Comparison of ENCODE assay signal across 28 mouse cellular contexts in the genomic region with DNA sequence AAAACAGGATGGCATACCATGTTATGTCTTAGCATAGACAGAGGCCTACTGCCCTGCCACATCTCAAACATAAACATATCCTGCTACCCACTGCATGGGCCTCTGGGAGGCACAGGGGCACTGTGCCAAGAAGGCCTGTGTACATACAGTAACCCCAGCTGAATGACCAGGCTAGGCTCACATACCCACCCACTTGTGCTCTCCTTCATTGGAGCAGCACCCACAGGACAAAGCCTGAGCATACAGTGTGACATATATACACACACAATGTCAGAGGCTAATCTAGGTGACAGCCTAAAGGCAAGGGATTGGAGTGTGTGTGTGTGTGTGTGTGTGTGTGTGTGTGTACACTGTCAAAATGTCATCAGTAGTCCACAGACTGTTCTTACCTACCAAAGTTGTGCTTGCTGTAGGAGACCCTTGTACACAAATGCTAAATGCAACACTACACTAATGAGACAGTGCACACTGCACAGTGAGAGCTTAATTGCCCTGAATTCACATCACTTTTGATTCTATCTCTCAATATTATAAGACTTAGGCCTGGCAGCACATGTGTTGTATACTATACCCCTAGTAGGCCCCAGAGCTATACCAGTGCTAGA. TPM values are rescaled to one million over a fixed set of nuclear protein-coding genes. Genes with fewer than 3 reads are reported as not detected.
A peak's percentile ranks its signal among the peaks of the same experiment; 100 is the strongest.
DNase-seq lines count a peak whose midpoint lies in the region; ATAC-seq and TF ChIP-seq lines count a peak whose summit lies in the region.
"Had no signal": no experiment of that assay in that cellular context is flagged by ENCODE, and none has a peak within 500 bp of the region (broad histone marks: within the 10 kb centered on the region; RNA-seq: fewer than 3 reads in every experiment).

No protein-coding gene starts in this region.

- DNase-seq in hindbrain, embryonic 10.5 days (ENCODE audit: low spot score) = no peak
- no peak for DNase-seq in hindbrain, embryonic 14.5 days (ENCODE audit: low spot score)
- DNase-seq in midbrain, embryonic 14.5 days = no peak
- DNase-seq in splenic B cell, adult 2 months (ENCODE audit: low read depth, low spot score) = peak; percentile 69
- DNase-seq in thymus, postnatal 14 days = no peak
- DNase-seq in cerebellum, adult 2 months = no peak
- DNase-seq: adrenal gland, adult 8-10 months; cerebellum, adult 18-20 months; cerebellum, postnatal 25 days; forebrain, postnatal 0 days; heart, postnatal 14 days; kidney, adult 9 months; kidney, postnatal 10 days; layer of hippocampus, postnatal 36 days; left cerebral cortex, postnatal 4 days; liver, embryonic 13.5 days; lung, adult 2 months; lung, postnatal 10 days; right cerebral cortex, postnatal 4 days had no signal

- no peak for TF ChIP-seq POLR2A in cerebellum, adult 2 months (IDR thresholded peaks at IDR 0.05; ENCODE audit: borderline replicate concordance, insufficient read depth, low read length)

- H3K27me3 ChIP-seq in hindbrain, embryonic 10.5 days (ENCODE audit: insufficient read depth, poor library complexity, severe bottlenecking) = peaks cover 100% of the 10 kb centered on the region
- H3K27me3 ChIP-seq in hindbrain, embryonic 14.5 days (ENCODE audit: control insufficient read depth, insufficient read depth, low read length) = peaks cover 87% of the 10 kb centered on the region
- H3K27me3 ChIP-seq in midbrain, embryonic 12.5 days = peaks cover 99% of the 10 kb centered on the region
- peaks cover 81% of the 10 kb centered on the region for H3K27me3 ChIP-seq in midbrain, embryonic 15.5 days (replicated peaks)
- peaks cover 88% of the 10 kb centered on the region for H3K27me3 ChIP-seq in midbrain, embryonic 14.5 days (ENCODE audit: control insufficient read depth, insufficient read depth, low read length)
- H3K27me3 ChIP-seq in splenic B cell, adult 2 months (ENCODE audit: control insufficient read depth, insufficient read depth, low read length, poor library complexity, severe bottlenecking) = no peaks in the 10 kb centered on the region
- peaks cover 26% of the 10 kb centered on the region; the same call in 1 of the 2 replicates for H3K27me3 ChIP-seq in cerebellum, adult 2 months (ENCODE audit: control insufficient read depth, insufficient read depth, low read length)

- H3K9me3 ChIP-seq in hindbrain, embryonic 10.5 days = no peaks in the 10 kb centered on the region
- H3K9me3 ChIP-seq in hindbrain, embryonic 14.5 days (ENCODE audit: control insufficient read depth, low read length) = no peaks in the 10 kb centered on the region
- H3K9me3 ChIP-seq in midbrain, embryonic 12.5 days = no peaks in the 10 kb centered on the region
- H3K9me3 ChIP-seq in midbrain, embryonic 15.5 days = no peaks in the 10 kb centered on the region
- no peaks in the 10 kb centered on the region for H3K9me3 ChIP-seq in midbrain, embryonic 14.5 days (ENCODE audit: control insufficient read depth, low read length)
- H3K9me3 ChIP-seq: embryonic facial prominence, embryonic 10.5 days; embryonic facial prominence, embryonic 15.5 days; forebrain, embryonic 12.5 days; hindbrain, embryonic 13.5 days; liver, embryonic 13.5 days had no signal

- H3K4me1 ChIP-seq in hindbrain, embryonic 10.5 days (replicated peaks) = peaks cover 49% of the 10 kb centered on the region
- H3K4me1 ChIP-seq in hindbrain, embryonic 14.5 days (replicated peaks; ENCODE audit: control insufficient read depth, insufficient read depth, low read length) = no peaks in the 10 kb centered on the region; the same call in 1 of the 2 replicates
- peaks cover 17% of the 10 kb centered on the region for H3K4me1 ChIP-seq in midbrain, embryonic 12.5 days
- peaks cover 14% of the 10 kb centered on the region for H3K4me1 ChIP-seq in midbrain, embryonic 15.5 days
- H3K4me1 ChIP-seq in midbrain, embryonic 14.5 days (ENCODE audit: control insufficient read depth, insufficient read depth, low read length) = no peaks in the 10 kb centered on the region
- H3K4me1 ChIP-seq in cerebellum, adult 2 months (ENCODE audit: control insufficient read depth, insufficient read depth, low read length) = no peaks in the 10 kb centered on the region

- ATAC-seq in hindbrain, embryonic 14.5 days (ENCODE audit: low FRiP score) = no peak
- ATAC-seq in midbrain, embryonic 12.5 days (ENCODE audit: low FRiP score, low read depth) = no peak
- ATAC-seq in midbrain, embryonic 15.5 days (replicated peaks) = no peak
- no peak for ATAC-seq in midbrain, embryonic 14.5 days (ENCODE audit: low FRiP score, low TSS enrichment)
- ATAC-seq: forebrain, postnatal 0 days; intestine, postnatal 0 days had no signal

- H3K27ac ChIP-seq in hindbrain, embryonic 10.5 days = no peak overlapping the region
- H3K27ac ChIP-seq in hindbrain, embryonic 14.5 days = no peak overlapping the region
- no peak overlapping the region for H3K27ac ChIP-seq in midbrain, embryonic 12.5 days (replicated peaks)
- H3K27ac ChIP-seq in midbrain, embryonic 15.5 days = no peak overlapping the region
- no peak overlapping the region for H3K27ac ChIP-seq in midbrain, embryonic 14.5 days (replicated peaks; ENCODE audit: low read depth, low read length)
- no peak overlapping the region for H3K27ac ChIP-seq in cerebellum, adult 2 months (ENCODE audit: insufficient read depth, low read length)
- H3K27ac ChIP-seq: embryonic facial prominence, embryonic 10.5 days; embryonic facial prominence, embryonic 15.5 days; forebrain, embryonic 12.5 days; hindbrain, embryonic 13.5 days; liver, embryonic 13.5 days; macrophage had no signal

- no peak overlapping the region for H3K4me2 ChIP-seq in hindbrain, embryonic 14.5 days (replicated peaks)
- peak overlapping the region; percentile 26 for H3K4me2 ChIP-seq in midbrain, embryonic 12.5 days (replicated peaks)
- H3K4me2 ChIP-seq in midbrain, embryonic 15.5 days = no peak overlapping the region
- peak overlapping the region; percentile 32 for H3K4me2 ChIP-seq in midbrain, embryonic 14.5 days (ENCODE audit: low read length)
- H3K4me2 ChIP-seq: embryonic facial prominence, embryonic 15.5 days; forebrain, embryonic 12.5 days; hindbrain, embryonic 13.5 days; liver, embryonic 13.5 days had no signal

- TF ChIP-seq CTCF in cerebellum, adult 2 months (IDR thresholded peaks at IDR 0.05; ENCODE audit: borderline replicate concordance, insufficient read depth, low read depth, low read length) = no peak

- no peak overlapping the region for H3K9ac ChIP-seq in hindbrain, embryonic 14.5 days
- H3K9ac ChIP-seq in midbrain, embryonic 12.5 days (replicated peaks) = no peak overlapping the region
- H3K9ac ChIP-seq in midbrain, embryonic 15.5 days = no peak overlapping the region
- no peak overlapping the region for H3K9ac ChIP-seq in midbrain, embryonic 14.5 days (replicated peaks; ENCODE audit: low read length)
- H3K9ac ChIP-seq: embryonic facial prominence, embryonic 15.5 days; forebrain, embryonic 12.5 days; forebrain, postnatal 0 days; hindbrain, embryonic 13.5 days; liver, embryonic 13.5 days had no signal

- peak overlapping the region; percentile 50 for H3K4me3 ChIP-seq in hindbrain, embryonic 10.5 days
- H3K4me3 ChIP-seq in hindbrain, embryonic 14.5 days (replicated peaks; ENCODE audit: low read length) = no peak overlapping the region
- H3K4me3 ChIP-seq in midbrain, embryonic 12.5 days = peak overlapping the region; percentile 19
- H3K4me3 ChIP-seq in midbrain, embryonic 15.5 days = no peak overlapping the region
- no peak overlapping the region; the same call in 1 of the 2 replicates for H3K4me3 ChIP-seq in midbrain, embryonic 14.5 days (replicated peaks; ENCODE audit: low read depth, low read length)
- no peak overlapping the region for H3K4me3 ChIP-seq in cerebellum, adult 2 months (replicated peaks; ENCODE audit: insufficient read depth, low read depth, low read length)
- H3K4me3 ChIP-seq: embryonic facial prominence, embryonic 10.5 days; embryonic facial prominence, embryonic 15.5 days; forebrain, embryonic 12.5 days; hindbrain, embryonic 13.5 days; liver, embryonic 13.5 days had no signal

- H3K36me3 ChIP-seq in hindbrain, embryonic 10.5 days = no peaks in the 10 kb centered on the region
- no peaks in the 10 kb centered on the region for H3K36me3 ChIP-seq in hindbrain, embryonic 14.5 days (replicated peaks; ENCODE audit: control insufficient read depth, insufficient read depth)
- H3K36me3 ChIP-seq in midbrain, embryonic 12.5 days = no peaks in the 10 kb centered on the region
- H3K36me3 ChIP-seq in midbrain, embryonic 15.5 days (replicated peaks) = no peaks in the 10 kb centered on the region
- no peaks in the 10 kb centered on the region for H3K36me3 ChIP-seq in midbrain, embryonic 14.5 days (ENCODE audit: control insufficient read depth, insufficient read depth, low read length)
- peaks cover 4% of the 10 kb centered on the region for H3K36me3 ChIP-seq in splenic B cell, adult 2 months (ENCODE audit: control insufficient read depth, insufficient read depth, low read length, poor library complexity, severe bottlenecking)
- H3K36me3 ChIP-seq: embryonic facial prominence, embryonic 10.5 days; embryonic facial prominence, embryonic 15.5 days; forebrain, embryonic 12.5 days; hindbrain, embryonic 13.5 days; liver, embryonic 13.5 days had no signal

RNA-seq across cellular contexts. Expression of gene Pax5, which starts 1.1 kb away (rescaled TPM):
- polyA plus RNA-seq in hindbrain, embryonic 10.5 days (2016; fragmentation: Nextera tagmentation; extraction: Ambion mirVana) = 4.4 and 4.9 TPM in 2 replicates
- polyA plus RNA-seq in hindbrain, embryonic 14.5 days (2014; fragmentation: Nextera tagmentation; extraction: Ambion mirVana) = 1.8 and 1.9 TPM in 2 replicates
- 6.2 and 9.0 TPM in 2 replicates for polyA plus RNA-seq in midbrain, embryonic 12.5 days (2016; fragmentation: Nextera tagmentation; extraction: Ambion mirVana)
- 7.8 and 9.1 TPM in 2 replicates for polyA plus RNA-seq in midbrain, embryonic 15.5 days (2015; fragmentation: Nextera tagmentation; extraction: Ambion mirVana)
- polyA plus RNA-seq in midbrain, embryonic 14.5 days (2014; fragmentation: Nextera tagmentation; extraction: Ambion mirVana) = 9.2 and 11.3 TPM in 2 replicates
- polyA plus RNA-seq in cerebellum, adult 2 months (2012; rRNA removed) = 0.13 and 0.46 TPM in 2 replicates
- polyA plus RNA-seq: heart, embryonic 14.5 days had no signal

RNA-seq across cellular contexts. Expression of gene Zcchc7, which starts 46.5 kb away (rescaled TPM):
- polyA plus RNA-seq in hindbrain, embryonic 10.5 days (2016; fragmentation: Nextera tagmentation; extraction: Ambion mirVana) = 19.5 and 25.3 TPM in 2 replicates
- polyA plus RNA-seq in hindbrain, embryonic 14.5 days (2014; fragmentation: Nextera tagmentation; extraction: Ambion mirVana) = 34.3 and 38.5 TPM in 2 replicates
- 28.3 and 30.7 TPM in 2 replicates for polyA plus RNA-seq in midbrain, embryonic 12.5 days (2016; fragmentation: Nextera tagmentation; extraction: Ambion mirVana)
- polyA plus RNA-seq in midbrain, embryonic 15.5 days (2015; fragmentation: Nextera tagmentation; extraction: Ambion mirVana) = 35.3 and 37.1 TPM in 2 replicates
- polyA plus RNA-seq in midbrain, embryonic 14.5 days (2014; fragmentation: Nextera tagmentation; extraction: Ambion mirVana) = 38.3 and 39.8 TPM in 2 replicates
- 58.0 and 58.1 TPM in 2 replicates for polyA plus RNA-seq in cerebellum, adult 2 months (2012; rRNA removed)

Comparison
In these comparisons a context has a peak if more than half of its experiments do, and no peak if none do; other contexts are left out.
1. H3K4me3 ChIP-seq: peak in hindbrain, embryonic 10.5 days (single experiment) and midbrain, embryonic 12.5 days (single experiment); none in hindbrain, embryonic 14.5 days (single experiment), midbrain, embryonic 15.5 days (single experiment), midbrain, embryonic 14.5 days (single experiment) and cerebellum, adult 2 months (single experiment).
2. H3K4me2 ChIP-seq: peak in midbrain, embryonic 12.5 days (single experiment) and midbrain, embryonic 14.5 days (single experiment); none in hindbrain, embryonic 14.5 days (single experiment) and midbrain, embryonic 15.5 days (single experiment).